Mouse (Mus musculus) urinary bladder, postnatal 14 days (tissue): ENCODE results near the gene Mcee.

Source experiments
- DNase-seq: peaks from one replicate; pipeline ENCODE4 v3.0.0; 2021; ENCODE audit warnings: low spot score

The Mcee gene

GRCm38 (mm10) chr7:64392122-64392818 is at the start of gene Mcee, which contains the start of gene Mphosph10:
Gene Mcee (plus strand): TSS chr7:64392607.
Gene Mphosph10 (minus strand): TSS chr7:64392268.
- peak; percentile 99 for DNase-seq

GRCm38 (mm10) chr7:64347813-64348212 is 44.6 kb upstream of the Mcee start:
- no peak for DNase-seq

GRCm38 (mm10) chr7:64349147-64349861 is 43.1 kb upstream of the Mcee start:
- DNase-seq = no peak

GRCm38 (mm10) chr7:64351087-64351486 is 41.3 kb upstream of the Mcee start:
- DNase-seq = no peak

- DNase-seq = no peak
Observed at GRCm38 (mm10) chr7:64354206-64354605, 38.2 kb upstream of the Mcee start.

GRCm38 (mm10) chr7:64356661-64357060 is 35.7 kb upstream of the Mcee start:
- no peak for DNase-seq

- DNase-seq = peak; percentile 9
Observed at GRCm38 (mm10) chr7:64357405-64357804, 35.0 kb upstream of the Mcee start.

GRCm38 (mm10) chr7:64358666-64359065 is 33.7 kb upstream of the Mcee start:
- no peak for DNase-seq

GRCm38 (mm10) chr7:64359943-64360585 is 32.3 kb upstream of the Mcee start:
- DNase-seq = no peak

GRCm38 (mm10) chr7:64360586-64360945 is 31.8 kb upstream of the Mcee start:
- DNase-seq = no peak

GRCm38 (mm10) chr7:64365863-64366262 is 26.5 kb upstream of the Mcee start:
- no peak for DNase-seq

- no peak for DNase-seq
Observed at GRCm38 (mm10) chr7:64369841-64370240, 22.6 kb upstream of the Mcee start.

GRCm38 (mm10) chr7:64371940-64372878 is 20.2 kb upstream of the Mcee start:
- no peak for DNase-seq

- no peak for DNase-seq
Observed at GRCm38 (mm10) chr7:64373147-64373829, 19.1 kb upstream of the Mcee start.

- peak; percentile 83 for DNase-seq
Observed at GRCm38 (mm10) chr7:64373830-64374562, 18.4 kb upstream of the Mcee start, which contains the start of gene Fan1. Gene Fan1 (minus strand): TSS chr7:64374095.

- no peak for DNase-seq
Observed at GRCm38 (mm10) chr7:64391479-64391878, 928 bp upstream of the Mcee start.

- no peak for DNase-seq
Observed at GRCm38 (mm10) chr7:64392819-64393151, 378 bp downstream of the Mcee start.

GRCm38 (mm10) chr7:64400725-64401124 is 8.3 kb downstream of the Mcee start:
- no peak for DNase-seq

- no peak for DNase-seq
Observed at GRCm38 (mm10) chr7:64402452-64402851, 10.0 kb downstream of the Mcee start.

- no peak for DNase-seq
Observed at GRCm38 (mm10) chr7:64403989-64404388, 11.6 kb downstream of the Mcee start.

GRCm38 (mm10) chr7:64424861-64425260 is 32.5 kb downstream of the Mcee start:
- no peak for DNase-seq
